ENCODE assay signal across 20 mouse cellular contexts in genomic region chr16:85162779-85163178, GRCm38 (mm10). TPM values are rescaled to one million over a fixed set of nuclear protein-coding genes. Genes with fewer than 3 reads are reported as not detected.
A peak's percentile ranks its signal among the peaks of the same experiment; 100 is the strongest.
DNase-seq lines count a peak whose midpoint lies in the region; ATAC-seq and TF ChIP-seq lines count a peak whose summit lies in the region.
"Had no signal": no experiment of that assay in that cellular context is flagged by ENCODE, and none has a peak within 500 bp of the region (broad histone marks: within the 10 kb centered on the region; RNA-seq: fewer than 3 reads in every experiment).

No protein-coding gene starts in this region.

- H3K27ac ChIP-seq in kidney, adult 2 months (ENCODE audit: insufficient read depth, low read depth, low read length): 0 out of 2 replicates have a peak overlapping the region, but pooled peaks have one; percentile 64
- no peak overlapping the region for H3K27ac ChIP-seq in thymus, adult 2 months (ENCODE audit: control insufficient read depth, insufficient read depth, low read length)
- H3K27ac ChIP-seq: embryonic facial prominence, embryonic 10.5 days; forebrain, embryonic 13.5 days; heart, embryonic 10.5 days; heart, embryonic 15.5 days; hindbrain, embryonic 10.5 days; hindbrain, embryonic 14.5 days had no signal

- H3K27me3 ChIP-seq in kidney, adult 2 months (replicated peaks; ENCODE audit: control insufficient read depth, insufficient read depth, low read length): no peaks in the 10 kb centered on the region
- no peaks in the 10 kb centered on the region for H3K27me3 ChIP-seq in thymus, adult 2 months (ENCODE audit: control insufficient read depth, insufficient read depth, low read length)
- H3K27me3 ChIP-seq: forebrain, embryonic 13.5 days; heart, embryonic 15.5 days had no signal

- peak; percentile 92 for ATAC-seq in megakaryocyte progenitor cell, adult 5-6 weeks (replicated peaks; ENCODE audit: poor library complexity)
- ATAC-seq: forebrain, embryonic 13.5 days; forebrain, postnatal 0 days had no signal

- no peak for TF ChIP-seq CTCF in kidney, adult 2 months (conservative IDR thresholded peaks at IDR 0.05; ENCODE audit: insufficient read depth, insufficient read length, low read depth, low read length)
- TF ChIP-seq CTCF in lung, adult 2 months (IDR thresholded peaks at IDR 0.05; ENCODE audit: insufficient read depth, low read length): no peak
- no peak for TF ChIP-seq CTCF in thymus, adult 2 months (IDR thresholded peaks at IDR 0.05; ENCODE audit: borderline replicate concordance, control insufficient read depth, extremely low read depth, insufficient read depth, low read length, poor library complexity)

- no peak overlapping the region for H3K4me3 ChIP-seq in kidney, adult 2 months (ENCODE audit: insufficient read depth, low read depth, low read length)
- no peak overlapping the region for H3K4me3 ChIP-seq in lung, adult 2 months (replicated peaks; ENCODE audit: extremely low read depth, low read depth, low read length)
- no peak overlapping the region for H3K4me3 ChIP-seq in thymus, adult 2 months (ENCODE audit: control insufficient read depth, insufficient read depth, low read length)
- H3K4me3 ChIP-seq: embryonic facial prominence, embryonic 10.5 days; forebrain, embryonic 13.5 days; heart, embryonic 10.5 days; heart, embryonic 15.5 days; hindbrain, embryonic 10.5 days had no signal

- peak; percentile 54 for DNase-seq in kidney, adult 2 months
- DNase-seq in kidney, adult 9 months: no peak
- peak; percentile 59 for DNase-seq in lung, postnatal 36 days
- DNase-seq in lung, adult 2 months: no peak
- DNase-seq in thymus, adult 2 months: no peak
- no peak for DNase-seq in yolk sac, embryonic 10.5 days (ENCODE audit: low spot score)
- DNase-seq: adrenal gland, adult 8-10 months; cerebellum, adult 11 months; cerebellum, adult 8-10 months; cerebellum, postnatal 25 days; forebrain, postnatal 0 days; gastrocnemius, postnatal 14 days; heart, postnatal 14 days had no signal

- H3K36me3 ChIP-seq in kidney, adult 2 months (ENCODE audit: control insufficient read depth, insufficient read depth, low read length): no peaks in the 10 kb centered on the region
- no peaks in the 10 kb centered on the region for H3K36me3 ChIP-seq in thymus, adult 2 months (ENCODE audit: control insufficient read depth, insufficient read depth, low read length)
- H3K36me3 ChIP-seq: heart, embryonic 15.5 days had no signal

- peaks cover 30% of the 10 kb centered on the region for H3K4me1 ChIP-seq in kidney, adult 2 months (ENCODE audit: control insufficient read depth, insufficient read depth, low read length)
- H3K4me1 ChIP-seq in lung, adult 2 months (ENCODE audit: control insufficient read depth, insufficient read depth, low read length): peaks cover 8% of the 10 kb centered on the region
- H3K4me1 ChIP-seq in thymus, adult 2 months (replicated peaks; ENCODE audit: control insufficient read depth, insufficient read depth, low read length): no peaks in the 10 kb centered on the region
- H3K4me1 ChIP-seq: forebrain, embryonic 13.5 days had no signal

- WGBS in kidney, adult 2 months: 62% methylated on average over 6 of the region's 6 CpGs
- 35% methylated on average over 6 of the region's 6 CpGs for WGBS in lung, adult 2 months
- WGBS in thymus, adult 2 months: 52% methylated on average over 6 of the region's 6 CpGs

- TF ChIP-seq POLR2A in kidney, adult 2 months (IDR thresholded peaks at IDR 0.05; ENCODE audit: low read depth, low read length): no peak
- TF ChIP-seq POLR2A in lung, adult 2 months (IDR thresholded peaks at IDR 0.05; ENCODE audit: borderline replicate concordance, extremely low read depth, low read depth, low read length): no peak
- no peak for TF ChIP-seq POLR2A in thymus, adult 2 months (IDR thresholded peaks at IDR 0.05; ENCODE audit: control insufficient read depth, extremely low read depth, insufficient read depth, low read length, poor library complexity)

RNA-seq across cellular contexts. Expression of gene App, which starts 10.8 kb away (rescaled TPM):
- polyA plus RNA-seq in kidney, adult 2 months (2012; rRNA removed): 587 and 592 TPM in 2 replicates
- 650 and 760 TPM in 2 replicates for polyA plus RNA-seq in lung, adult 2 months (2012; rRNA removed)
- total RNA-seq in megakaryocyte progenitor cell, adult 5-6 weeks (2015): 109 and 111 TPM in 2 replicates
- 114 and 137 TPM in 2 replicates for total RNA-seq in megakaryocyte progenitor cell, adult 5-6 weeks (2017)
- polyA plus RNA-seq in thymus, adult 2 months (2012; rRNA removed): 58.4 and 59.8 TPM in 2 replicates

Comparison
In these comparisons a context has a peak if more than half of its experiments do, and no peak if none do; other contexts are left out.
1. DNase-seq: peak in kidney, adult 2 months (single experiment) and lung, postnatal 36 days (single experiment); none in kidney, adult 9 months (single experiment), lung, adult 2 months (single experiment), thymus, adult 2 months (single experiment) and yolk sac, embryonic 10.5 days (single experiment).